Mouse (Mus musculus) embryonic facial prominence, embryonic 10.5 days (tissue): ENCODE results near the gene E130114P18Rik. TPM values are rescaled to one million over a fixed set of nuclear protein-coding genes. Genes with fewer than 3 reads are reported as not detected.

Source experiments
- DNase-seq: peaks from one replicate; pipeline ENCODE4 v3.0.0-alpha.2; 2017; ENCODE audit warnings: low spot score
- H3K27ac ChIP-seq: fragments of 300-500 bp; sonication (generic); replicated peaks from 2 replicates; pipeline ENCODE4 v1.5.1; 2016; ENCODE audit warnings: mild to moderate bottlenecking
- H3K27me3 ChIP-seq: fragments of 300-500 bp; sonication (generic); replicated peaks from 2 replicates; pipeline ENCODE4 v1.6.1; 2016; ENCODE audit warnings: low read depth, mild to moderate bottlenecking; ENCODE audit not compliant: poor library complexity, severe bottlenecking
- H3K36me3 ChIP-seq: fragments of 300-500 bp; sonication (generic); replicated peaks from 2 replicates; pipeline ENCODE4 v1.6.1; 2016; ENCODE audit warnings: mild to moderate bottlenecking, moderate library complexity
- H3K4me1 ChIP-seq: fragments of 300-500 bp; sonication (generic); 2 replicates; pipeline ENCODE4 v1.6.1; 2016
- H3K4me3 ChIP-seq: fragments of 300-500 bp; sonication (generic); 2 replicates; pipeline ENCODE4 v1.5.1; 2016; ENCODE audit warnings: mild to moderate bottlenecking, moderate library complexity
- H3K9me3 ChIP-seq: fragments of 300-500 bp; sonication (generic); 2 replicates; pipeline ENCODE4 v1.6.1; 2016; ENCODE audit warnings: mild to moderate bottlenecking
- WGBS: fragments of 180-500 bp; shearing (Covaris S2); methylation state at CpG from one replicate; pipeline ENCODE4 v1.1.7; 2016; 5-methylcytosine and 5-hydroxymethylcytosine counted together
- polyA plus RNA-seq: library from polyadenylated mRNA; unstranded; fragments of >200 nt; fragmentation: Nextera tagmentation; extraction: Ambion mirVana; gene quantifications from 2 replicates; pipeline ENCODE4 v1.2.1, GENCODE M21; 2016

E130114P18Rik gene
- polyA plus RNA-seq, 1 experiment from 2014 or later = 10.9 TPM

DNA sequence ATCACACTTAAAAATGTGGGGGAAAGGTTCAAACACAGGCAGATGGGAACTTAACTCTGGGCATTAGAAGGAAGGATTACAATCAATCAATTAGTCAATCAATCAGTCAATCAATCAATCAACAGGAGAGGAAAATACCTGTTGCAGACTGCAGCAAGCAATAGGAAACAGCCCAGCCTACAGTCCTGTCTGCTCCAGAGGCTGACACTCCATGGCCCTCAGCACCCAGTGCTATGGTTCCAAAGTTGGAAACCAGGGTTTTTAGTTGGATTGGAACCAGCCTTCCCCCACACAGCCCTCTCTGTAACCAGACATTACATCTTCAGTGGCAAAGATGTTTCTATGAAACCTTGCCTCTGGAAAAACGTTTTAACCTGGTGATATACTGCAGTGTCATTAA is 24.4 kb downstream of the E130114P18Rik start:
- DNase-seq = no peak
- no peak overlapping the region for H3K4me3 ChIP-seq
- H3K27ac ChIP-seq = no peak overlapping the region
- H3K27me3 ChIP-seq = peaks cover 94% of the 10 kb centered on the region
- 3% methylated on average over 1 of the region's 1 CpGs for WGBS
- H3K36me3 ChIP-seq = no peaks in the 10 kb centered on the region
- H3K4me1 ChIP-seq = peaks cover 54% of the 10 kb centered on the region
- no peaks in the 10 kb centered on the region for H3K9me3 ChIP-seq

DNA sequence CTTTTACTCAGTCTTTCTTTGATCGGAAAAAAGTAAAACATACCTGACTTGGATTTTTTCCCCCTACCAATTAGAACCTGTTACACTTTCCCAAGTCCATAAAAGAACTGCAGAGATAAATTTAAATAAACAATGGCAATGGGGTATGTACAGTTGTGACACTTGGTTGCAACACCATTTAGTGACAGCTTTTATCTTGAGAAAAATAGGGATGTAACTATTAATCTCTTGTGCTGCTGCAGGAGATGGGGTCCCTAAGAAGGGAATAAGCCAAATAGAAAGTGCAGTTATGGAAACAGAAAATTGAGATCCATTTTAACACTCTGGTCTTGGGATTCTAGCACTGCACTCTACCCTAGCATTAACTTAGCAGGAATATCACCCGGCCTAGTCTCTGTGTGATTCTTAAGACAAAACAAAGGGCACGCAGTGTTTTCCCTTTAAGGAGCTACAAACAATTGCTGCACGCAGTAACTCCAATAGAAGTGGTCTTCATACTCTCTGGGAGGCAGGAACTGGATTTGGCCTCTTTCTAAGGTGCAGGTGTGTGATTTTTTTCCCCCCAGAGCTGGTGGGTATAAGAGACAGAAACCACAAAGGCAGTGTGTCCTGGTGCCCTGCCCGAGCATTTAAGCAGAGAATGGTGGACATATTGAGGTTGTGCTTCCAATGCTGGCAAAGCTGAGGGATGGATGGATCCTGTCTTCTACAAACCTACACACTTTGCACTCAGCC is 25.4 kb downstream of the E130114P18Rik start:
- H3K27ac ChIP-seq = no peak overlapping the region
- H3K4me1 ChIP-seq = peaks cover 45% of the 10 kb centered on the region
- WGBS = 7% methylated on average over 5 of the region's 5 CpGs
- DNase-seq = no peak
- H3K4me3 ChIP-seq = peak overlapping the region; percentile 61
- no peaks in the 10 kb centered on the region for H3K9me3 ChIP-seq
- no peaks in the 10 kb centered on the region for H3K36me3 ChIP-seq
- peaks cover 88% of the 10 kb centered on the region for H3K27me3 ChIP-seq

DNA sequence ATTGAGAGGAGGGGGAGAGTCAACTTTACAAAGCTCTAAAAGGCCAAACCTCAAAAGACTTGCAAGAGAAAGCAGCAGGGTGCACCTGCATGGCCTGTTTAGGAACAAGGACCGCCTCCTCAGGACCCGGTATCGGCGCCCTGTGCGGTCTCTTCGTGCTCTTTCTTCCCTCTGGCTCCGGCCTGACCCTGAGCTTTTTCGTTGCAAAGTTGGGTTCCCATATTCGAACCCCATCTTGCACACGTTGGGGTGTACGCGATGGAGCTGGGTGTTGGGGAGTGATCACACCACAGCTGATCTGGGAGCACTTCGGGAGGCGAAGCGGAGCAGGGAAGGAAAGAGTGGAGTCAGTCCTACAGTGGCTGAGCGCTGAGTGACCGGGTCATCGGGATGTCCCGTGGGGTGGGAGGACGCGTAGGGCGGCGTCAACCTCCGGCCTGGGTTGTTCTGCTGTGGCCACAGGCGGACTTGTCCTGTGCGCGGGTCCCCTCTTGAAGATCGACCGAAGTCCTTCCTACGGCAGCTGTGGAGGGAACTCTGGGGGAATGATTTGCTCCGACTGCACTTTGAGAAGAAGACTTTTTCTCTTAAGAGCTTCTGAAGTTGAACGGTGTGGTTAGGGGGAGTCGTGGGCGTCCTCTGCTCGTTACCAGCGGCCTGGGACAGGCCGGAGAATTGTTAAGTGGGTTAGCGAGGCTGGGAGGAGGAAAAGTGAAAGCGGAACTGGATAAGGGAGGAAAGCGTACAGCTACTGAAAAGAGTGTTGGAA is 26.2 kb downstream of the E130114P18Rik start:
- H3K4me3 ChIP-seq = peak overlapping the region; percentile 61
- peak overlapping the region; percentile 80 for H3K27ac ChIP-seq
- H3K36me3 ChIP-seq = no peaks in the 10 kb centered on the region
- H3K27me3 ChIP-seq = peaks cover 86% of the 10 kb centered on the region
- peak; percentile 61 for DNase-seq
- WGBS = under 1% methylated on average over 40 of the region's 40 CpGs
- no peaks in the 10 kb centered on the region for H3K9me3 ChIP-seq
- H3K4me1 ChIP-seq = peaks cover 39% of the 10 kb centered on the region

DNA sequence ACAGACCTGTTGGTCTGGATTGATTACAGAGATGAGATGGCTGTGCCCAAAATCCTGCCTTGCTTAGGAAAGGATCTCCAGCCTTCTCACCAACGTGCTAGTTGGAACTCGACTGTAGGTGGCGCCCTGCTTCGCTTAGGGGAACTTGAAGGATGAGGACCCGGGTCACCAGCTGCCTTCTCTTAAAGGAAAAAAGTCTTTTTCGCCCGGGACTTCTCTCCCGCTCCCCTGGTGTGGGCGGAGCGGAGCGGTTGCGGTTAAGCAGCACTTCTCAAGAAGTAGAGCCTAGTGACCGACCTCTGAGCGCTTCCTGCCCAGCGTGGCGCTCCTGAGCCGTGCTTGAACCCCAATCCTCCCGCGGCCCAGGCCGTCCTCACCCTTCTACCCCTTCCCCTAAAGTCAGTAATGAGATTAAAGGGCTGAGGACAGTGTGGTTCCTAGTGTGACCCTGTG is 26.8 kb downstream of the E130114P18Rik start:
- H3K27ac ChIP-seq = peak overlapping the region; percentile 80
- H3K27me3 ChIP-seq = peaks cover 86% of the 10 kb centered on the region
- peaks cover 42% of the 10 kb centered on the region for H3K4me1 ChIP-seq
- no peaks in the 10 kb centered on the region for H3K9me3 ChIP-seq
- H3K4me3 ChIP-seq = peak overlapping the region; percentile 61
- no peaks in the 10 kb centered on the region for H3K36me3 ChIP-seq
- DNase-seq = peak; percentile 90
- WGBS = under 1% methylated on average over 20 of the region's 20 CpGs

DNA sequence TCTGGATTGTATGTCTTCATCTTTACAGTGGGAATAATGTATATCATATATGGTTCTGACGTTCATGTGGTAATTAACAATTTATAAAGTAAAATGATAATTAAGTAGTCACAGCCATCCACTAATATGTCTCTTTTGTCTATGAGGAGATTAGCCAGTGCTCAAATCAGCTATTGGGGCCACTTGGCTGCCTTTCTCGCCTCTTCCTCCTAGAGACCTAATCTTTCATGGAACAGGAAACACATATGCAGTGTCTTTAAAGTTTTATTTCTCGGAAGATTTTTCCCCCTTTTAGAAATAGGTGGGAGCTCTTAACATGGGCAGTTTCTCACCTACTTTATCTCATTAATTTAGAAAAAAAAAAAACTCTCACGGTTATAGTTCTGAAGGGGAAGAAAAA is 27.5 kb downstream of the E130114P18Rik start:
- Histone ChIP-seq H3K4me1 (peaks cover 49% of the 10 kb centered on the region), H3K36me3 (no peaks in the 10 kb centered on the region), H3K27ac (no peak overlapping the region), H3K27me3 (peaks cover 80% of the 10 kb centered on the region), H3K4me3 (no peak overlapping the region), H3K9me3 (no peaks in the 10 kb centered on the region)
- no peak for DNase-seq
- 45% methylated on average over 4 of the region's 4 CpGs for WGBS

DNA sequence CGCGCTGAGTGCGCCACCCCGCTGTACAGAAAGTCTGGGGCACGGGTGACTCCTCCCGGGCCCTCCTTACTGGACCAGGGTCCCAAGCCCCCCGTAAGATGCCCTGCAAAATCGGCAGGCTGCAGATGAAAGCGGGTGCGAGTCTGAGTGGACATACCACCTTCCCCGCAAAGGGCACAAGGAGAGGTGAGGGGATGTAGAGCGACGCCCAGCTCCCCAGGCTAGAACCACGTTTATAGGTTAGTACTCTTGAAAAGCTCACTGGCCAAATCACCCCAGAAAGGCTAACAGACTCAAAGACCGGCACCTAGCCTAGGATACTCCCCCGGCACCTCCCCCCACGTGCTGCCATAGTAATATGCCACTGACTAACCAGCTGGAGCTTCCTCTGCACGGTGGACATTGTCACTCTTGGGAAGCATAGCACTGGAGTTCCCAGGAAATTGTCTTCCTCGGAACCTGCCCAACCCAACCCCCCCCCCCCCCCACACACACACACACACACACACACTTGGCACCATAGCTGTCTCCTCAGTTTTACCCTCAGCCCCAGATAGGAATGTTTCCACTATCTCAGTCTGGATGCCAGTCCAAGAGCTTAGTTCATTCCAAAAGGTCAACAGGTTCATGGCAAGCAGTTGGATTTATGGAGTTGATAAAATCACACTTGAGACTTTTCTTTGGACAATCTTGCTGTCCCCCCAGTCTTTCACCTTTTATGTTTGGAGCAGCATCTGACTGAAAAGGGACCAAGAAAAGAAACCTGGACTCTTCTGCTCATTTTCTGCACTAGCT is 31.6 kb downstream of the E130114P18Rik start:
- Histone ChIP-seq H3K27me3 (peaks cover 48% of the 10 kb centered on the region), H3K9me3 (no peaks in the 10 kb centered on the region), H3K4me3 (peak overlapping the region; percentile 59), H3K4me1 (peaks cover 18% of the 10 kb centered on the region), H3K36me3 (no peaks in the 10 kb centered on the region), H3K27ac (peak overlapping the region; percentile 79)
- no peak for DNase-seq
- WGBS = 8% methylated on average over 19 of the region's 19 CpGs

DNA sequence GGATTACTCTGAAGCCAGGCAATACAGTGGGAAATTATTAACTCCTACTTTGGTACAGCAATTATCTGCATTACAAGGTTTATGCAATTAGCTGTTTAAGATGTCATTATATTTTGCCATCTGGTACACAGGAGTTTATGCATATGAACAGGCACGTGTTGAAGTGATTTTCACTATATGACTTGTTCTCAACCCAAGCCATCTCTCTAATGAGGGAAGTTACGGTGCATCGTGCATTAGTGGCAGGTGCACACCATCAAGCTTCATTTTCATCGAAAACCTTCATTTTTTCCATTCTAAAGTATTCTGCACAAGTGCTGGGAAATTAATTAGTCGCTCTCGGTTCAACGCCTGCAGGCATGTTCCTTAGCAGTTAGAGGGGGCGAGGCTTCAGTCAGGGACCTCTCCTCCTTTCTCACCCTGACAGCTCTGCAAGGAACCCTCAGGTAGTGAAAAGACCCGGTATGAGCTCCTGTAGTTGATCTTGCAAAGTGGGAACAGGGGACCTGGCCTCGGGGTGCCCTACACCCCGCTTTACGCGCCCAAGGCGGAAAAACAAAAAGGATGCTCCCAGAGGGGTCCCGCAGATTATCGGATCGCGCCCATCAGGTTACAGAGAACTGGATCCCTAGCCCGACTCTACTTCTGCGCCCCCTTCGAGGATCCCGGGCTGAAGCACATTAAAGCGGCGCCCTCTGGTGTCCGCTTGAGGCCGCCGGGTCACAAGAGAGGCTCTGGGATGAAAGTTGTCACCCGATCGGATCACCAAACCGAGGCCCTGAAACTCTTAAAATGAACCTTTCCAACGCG is 32.4 kb downstream of the E130114P18Rik start:
- 8% methylated on average over 32 of the region's 32 CpGs for WGBS
- peaks cover 11% of the 10 kb centered on the region for H3K4me1 ChIP-seq
- H3K27me3 ChIP-seq = peaks cover 46% of the 10 kb centered on the region
- peak; percentile 86 for DNase-seq
- peak overlapping the region; percentile 79 for H3K27ac ChIP-seq
- H3K4me3 ChIP-seq = peak overlapping the region; percentile 59
- no peaks in the 10 kb centered on the region for H3K36me3 ChIP-seq
- H3K9me3 ChIP-seq = no peaks in the 10 kb centered on the region

DNA sequence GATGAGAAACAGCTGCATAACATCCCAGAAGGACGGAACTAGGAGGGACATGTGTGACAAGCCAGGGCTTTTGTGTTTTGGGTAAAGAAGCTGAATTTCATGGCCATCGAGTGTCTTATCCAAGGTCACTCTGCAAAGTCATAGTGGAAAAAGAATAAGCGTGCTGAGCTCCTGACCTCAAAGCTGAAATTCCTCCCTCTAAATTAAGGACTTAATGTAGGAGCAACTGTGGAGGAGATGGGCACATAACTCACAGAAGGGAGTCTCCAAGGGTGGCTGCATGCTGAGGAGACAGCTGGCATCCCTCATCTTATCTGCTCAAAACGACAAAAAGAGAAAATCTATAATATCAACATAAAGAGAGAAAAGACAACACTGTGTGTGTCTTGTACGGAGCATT is 33.9 kb downstream of the E130114P18Rik start:
- Histone ChIP-seq H3K27me3 (peaks cover 31% of the 10 kb centered on the region), H3K9me3 (no peaks in the 10 kb centered on the region), H3K36me3 (no peaks in the 10 kb centered on the region), H3K4me3 (no peak overlapping the region), H3K4me1 (peaks cover 11% of the 10 kb centered on the region), H3K27ac (no peak overlapping the region)
- 78% methylated on average over 5 of the region's 5 CpGs for WGBS
- DNase-seq = no peak

DNA sequence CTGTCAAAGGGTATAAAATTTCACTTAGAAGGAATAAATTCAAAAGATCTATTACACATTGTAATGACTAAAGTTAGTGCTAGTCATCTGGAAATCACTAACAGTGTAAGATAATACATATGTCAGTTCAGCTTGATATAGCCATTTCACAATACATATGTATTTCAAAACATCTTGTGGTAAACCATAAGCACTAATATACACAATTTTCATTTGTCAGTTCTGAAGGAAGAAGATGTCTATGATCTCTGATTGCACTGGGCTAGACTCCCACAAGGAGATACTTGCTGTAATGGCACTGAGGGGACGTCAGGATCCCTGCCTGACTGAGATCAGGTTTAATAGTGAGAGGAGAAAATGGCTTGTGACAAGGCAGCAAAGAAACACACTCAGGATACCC is 44.5 kb downstream of the E130114P18Rik start:
- Histone ChIP-seq H3K4me3 (no peak overlapping the region), H3K9me3 (no peaks in the 10 kb centered on the region), H3K27ac (no peak overlapping the region), H3K27me3 (no peaks in the 10 kb centered on the region), H3K4me1 (no peaks in the 10 kb centered on the region), H3K36me3 (no peaks in the 10 kb centered on the region)
- DNase-seq = no peak
- WGBS = 50% methylated on average over 1 of the region's 1 CpGs

DNA sequence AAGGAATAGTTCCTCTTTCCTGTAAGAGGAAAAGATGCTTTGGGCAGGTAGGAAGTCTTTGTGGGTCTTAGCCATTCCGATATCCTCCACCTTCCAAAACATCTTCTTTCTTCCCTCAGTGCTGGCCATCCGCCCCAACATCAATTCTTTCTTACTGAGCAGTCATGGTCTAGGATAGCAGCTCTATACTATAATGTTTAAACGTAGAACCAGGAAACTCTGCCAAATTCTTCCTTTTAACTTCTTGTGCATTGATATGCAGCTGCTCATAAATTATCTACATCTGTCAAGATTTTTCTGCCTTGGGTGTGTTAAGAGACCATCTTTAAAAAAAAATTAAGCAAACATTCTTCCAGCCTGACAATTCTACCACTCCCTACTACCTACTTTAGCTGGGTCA is 47.5 kb downstream of the E130114P18Rik start:
- Histone ChIP-seq H3K27ac (no peak overlapping the region), H3K9me3 (no peaks in the 10 kb centered on the region), H3K27me3 (no peaks in the 10 kb centered on the region), H3K4me3 (no peak overlapping the region), H3K36me3 (no peaks in the 10 kb centered on the region), H3K4me1 (no peaks in the 10 kb centered on the region)
- no peak for DNase-seq
- WGBS = 91% methylated on average over 3 of the region's 3 CpGs

DNA sequence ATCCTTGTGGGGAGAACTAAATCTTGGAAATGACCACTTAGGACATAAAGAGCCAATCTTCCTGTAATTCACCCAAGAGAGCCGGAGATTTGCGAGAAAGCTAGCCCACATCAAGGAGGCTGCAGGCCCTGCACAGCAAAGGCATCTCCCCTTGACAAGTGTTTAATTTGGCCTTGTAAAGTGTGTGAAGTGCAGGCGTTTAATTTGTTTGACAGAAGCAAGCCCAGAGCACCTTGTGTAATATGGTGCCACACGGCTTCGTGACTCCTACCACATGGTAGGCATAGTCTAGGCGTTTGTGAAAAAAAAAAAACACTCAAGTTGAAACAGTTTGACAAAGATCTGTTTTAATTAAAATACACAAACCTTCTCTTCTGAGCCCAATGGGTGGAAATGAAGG is 47.9 kb downstream of the E130114P18Rik start:
- H3K4me1 ChIP-seq = no peaks in the 10 kb centered on the region
- DNase-seq = no peak
- WGBS = 84% methylated on average over 6 of the region's 6 CpGs

DNA sequence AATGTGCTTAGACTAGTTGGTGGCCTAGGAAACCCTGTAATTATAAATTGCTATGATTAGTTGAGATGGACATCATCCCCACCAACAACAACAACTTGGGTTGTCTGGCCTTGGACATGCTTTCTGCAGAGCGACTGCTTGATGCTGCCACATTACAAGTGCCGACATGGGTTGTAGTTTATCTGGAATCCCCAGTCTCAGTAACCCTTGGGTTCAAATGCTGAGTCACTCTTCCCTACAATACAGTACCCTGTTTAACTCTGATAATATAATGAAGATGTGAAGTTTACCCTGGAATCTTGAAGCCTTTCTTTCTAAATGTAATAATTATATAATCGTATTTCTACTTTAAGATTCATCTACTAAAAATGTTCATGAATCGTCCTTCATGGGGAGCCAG is 49.4 kb downstream of the E130114P18Rik start:
- DNase-seq = no peak
- no peaks in the 10 kb centered on the region for H3K36me3 ChIP-seq
- H3K9me3 ChIP-seq = no peaks in the 10 kb centered on the region
- no peak overlapping the region for H3K4me3 ChIP-seq
- H3K27me3 ChIP-seq = no peaks in the 10 kb centered on the region
- H3K27ac ChIP-seq = no peak overlapping the region
- 91% methylated on average over 4 of the region's 4 CpGs for WGBS
- H3K4me1 ChIP-seq = no peaks in the 10 kb centered on the region

More for the DNA sequence above, 47.9 kb downstream of the E130114P18Rik start:
- no peak overlapping the region for H3K4me3 ChIP-seq
- H3K27ac ChIP-seq = no peak overlapping the region
- no peaks in the 10 kb centered on the region for H3K36me3 ChIP-seq
- no peaks in the 10 kb centered on the region for H3K9me3 ChIP-seq
- H3K27me3 ChIP-seq = no peaks in the 10 kb centered on the region
